Mouse (Mus musculus) spleen, adult 2 months (tissue): Measurements from ENCODE around the gene Pdgfc. TPM values are rescaled to one million over a fixed set of nuclear protein-coding genes. Genes with fewer than 3 reads are reported as not detected.

Experiments used
- DNase-seq, 2 experiments: peaks; one replicate each; pipeline versions ENCODE4 v3.0.0 to v3.0.0-alpha.2; 2012 to 2021; ENCODE audit warnings: low spot score in 2 of 2, low read depth in 1 of 2
- H3K27ac ChIP-seq: fragments of 200-500 bp; 2 replicates; pipeline ENCODE4 v1.5.1; 2012; ENCODE audit warnings: low read length, inconsistent platforms; ENCODE audit not compliant: insufficient read depth
- H3K27me3 ChIP-seq: fragments of 200-500 bp; 2 replicates; pipeline ENCODE4 v1.6.1; 2012; ENCODE audit warnings: mild to moderate bottlenecking, moderate library complexity, low read length, inconsistent platforms; ENCODE audit not compliant: control insufficient read depth, insufficient read depth
- H3K36me3 ChIP-seq: fragments of 200-500 bp; 2 replicates; pipeline ENCODE4 v1.6.1; 2012; ENCODE audit warnings: mild to moderate bottlenecking, low read length, inconsistent platforms; ENCODE audit not compliant: control insufficient read depth, insufficient read depth
- H3K4me1 ChIP-seq: fragments of 200-500 bp; 2 replicates; pipeline ENCODE4 v1.6.1; 2011; ENCODE audit warnings: inconsistent platforms; ENCODE audit not compliant: control insufficient read depth, insufficient read depth, insufficient read length
- H3K4me3 ChIP-seq: fragments of 200-500 bp; 2 replicates; pipeline ENCODE4 v1.5.1; 2011; ENCODE audit warnings: mild to moderate bottlenecking, inconsistent platforms; ENCODE audit not compliant: insufficient read depth, insufficient read length; ENCODE audit errors: extremely low read depth
- CTCF ChIP-seq: fragments of 200-500 bp; IDR thresholded peaks from 2 replicates; pipeline ENCODE4 v1.5.1; 2011; ENCODE audit warnings: mild to moderate bottlenecking, inconsistent platforms; ENCODE audit not compliant: insufficient read depth, insufficient read length, insufficient replicate concordance; ENCODE audit errors: extremely low read depth
- POLR2A ChIP-seq: fragments of 200-500 bp; IDR thresholded peaks from 2 replicates; pipeline ENCODE4 v1.6.1; 2011; ENCODE audit warnings: low read depth, low read length, inconsistent platforms
- WGBS: fragments of 180-500 bp; shearing (Covaris S2); methylation state at CpG from one replicate; pipeline ENCODE4 v1.1.7; 2018; 5-methylcytosine and 5-hydroxymethylcytosine counted together
- polyA plus RNA-seq: library from polyadenylated mRNA; depleted of rRNA; stranded (reverse); fragments of >200 nt; gene quantifications from 2 replicates; pipeline ENCODE4 v1.2.3, GENCODE M21; 2012

The Pdgfc gene
- polyA plus RNA-seq, 1 experiment, result 0.48 TPM

DNA sequence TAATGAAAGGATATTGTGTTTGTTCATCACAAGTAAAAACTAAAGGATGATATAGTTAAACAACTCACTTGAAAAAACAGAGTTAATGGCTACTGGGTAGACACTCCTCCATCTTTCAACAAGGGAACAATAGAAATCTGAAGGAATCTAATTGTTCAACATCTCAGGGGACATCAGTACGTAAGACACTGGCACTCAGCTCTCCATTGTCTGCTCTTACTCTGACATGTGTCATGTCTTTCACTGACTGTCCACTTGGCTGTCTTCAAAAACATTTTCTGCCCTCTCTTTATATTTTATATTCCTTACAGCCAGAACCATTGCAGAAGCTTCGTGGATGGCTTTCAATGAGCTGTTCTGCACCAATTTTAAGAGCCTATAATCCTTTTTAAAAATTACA is 172.0 kb downstream of the Pdgfc start:
- DNase-seq, result no peak
- Histone ChIP-seq H3K4me1 (no peaks in the 10 kb centered on the region), H3K27ac (no peak overlapping the region), H3K27me3 (no peaks in the 10 kb centered on the region), H3K36me3 (no peaks in the 10 kb centered on the region), H3K4me3 (no peak overlapping the region)
- TF ChIP-seq CTCF (no peak), POLR2A (no peak)
- WGBS, result 88% methylated on average over 2 of the region's 2 CpGs

DNA sequence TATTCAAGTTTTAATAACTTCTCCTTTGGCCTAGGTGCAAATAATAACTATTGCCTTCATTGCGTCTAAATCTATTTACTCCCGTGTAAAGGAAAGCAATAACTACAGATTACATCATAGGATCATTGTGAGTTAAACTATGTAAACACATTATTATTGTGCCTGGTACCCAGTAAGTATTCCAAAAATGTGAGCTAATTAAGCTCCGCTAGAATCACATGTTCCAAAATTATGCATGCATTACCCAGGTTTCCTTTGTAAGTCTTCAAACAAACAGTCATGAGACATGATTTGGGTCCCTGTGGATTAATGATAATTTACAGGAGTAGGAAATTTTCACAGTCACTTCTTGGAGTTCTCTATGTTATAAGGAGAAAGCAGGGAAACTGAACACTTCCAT is 174.9 kb downstream of the Pdgfc start:
- DNase-seq, result no peak

GRCm38 (mm10) chr3:81211666-81212065 is 175.4 kb downstream of the Pdgfc start:
- DNase-seq, result no peak
- 90% methylated on average over 3 of the region's 3 CpGs for WGBS
- H3K4me3 ChIP-seq, result no peak overlapping the region
- H3K36me3 ChIP-seq, result no peaks in the 10 kb centered on the region
- no peak overlapping the region for H3K27ac ChIP-seq
- H3K27me3 ChIP-seq, result no peaks in the 10 kb centered on the region
- TF ChIP-seq POLR2A (no peak), CTCF (no peak)
- no peaks in the 10 kb centered on the region for H3K4me1 ChIP-seq

More for the DNA sequence above, 174.9 kb downstream of the Pdgfc start:
- Histone ChIP-seq H3K4me1 (no peaks in the 10 kb centered on the region), H3K4me3 (no peak overlapping the region), H3K36me3 (no peaks in the 10 kb centered on the region), H3K27ac (no peak overlapping the region), H3K27me3 (no peaks in the 10 kb centered on the region)
- WGBS, result 91% methylated on average over 3 of the region's 3 CpGs
- TF ChIP-seq POLR2A (no peak), CTCF (no peak)

DNA sequence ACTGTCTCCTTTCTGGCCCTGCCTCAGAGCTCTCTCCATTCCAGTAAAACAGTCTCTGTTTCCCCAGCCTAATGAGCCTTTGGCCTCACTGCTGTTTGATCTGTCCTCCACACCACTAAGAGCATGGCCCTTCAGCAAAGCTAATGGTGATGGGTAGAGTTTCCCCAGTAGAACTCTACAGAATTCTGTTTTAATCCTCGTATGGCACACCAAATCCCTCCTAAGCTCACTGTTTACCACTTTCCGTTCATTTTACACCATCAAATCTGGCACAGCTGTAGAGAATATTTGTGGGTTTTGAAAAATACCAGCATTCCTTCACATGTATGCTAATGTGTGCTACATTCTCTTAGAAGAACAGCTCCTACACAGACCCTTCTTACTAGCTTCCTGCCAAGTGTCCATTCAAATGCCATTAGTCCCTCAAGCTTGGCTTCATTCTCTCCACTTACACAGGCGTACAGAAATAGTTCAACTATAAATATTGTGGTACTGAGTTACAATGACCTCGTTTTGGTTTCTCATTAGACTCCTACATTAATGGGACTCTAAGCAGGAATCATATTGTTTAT is 179.4 kb downstream of the Pdgfc start:
- WGBS, result 80% methylated on average over 4 of the region's 4 CpGs
- Histone ChIP-seq H3K4me3 (no peak overlapping the region), H3K27me3 (no peaks in the 10 kb centered on the region), H3K36me3 (no peaks in the 10 kb centered on the region), H3K27ac (no peak overlapping the region), H3K4me1 (no peaks in the 10 kb centered on the region)
- DNase-seq, result no peak
- TF ChIP-seq POLR2A (no peak), CTCF (no peak)

DNA sequence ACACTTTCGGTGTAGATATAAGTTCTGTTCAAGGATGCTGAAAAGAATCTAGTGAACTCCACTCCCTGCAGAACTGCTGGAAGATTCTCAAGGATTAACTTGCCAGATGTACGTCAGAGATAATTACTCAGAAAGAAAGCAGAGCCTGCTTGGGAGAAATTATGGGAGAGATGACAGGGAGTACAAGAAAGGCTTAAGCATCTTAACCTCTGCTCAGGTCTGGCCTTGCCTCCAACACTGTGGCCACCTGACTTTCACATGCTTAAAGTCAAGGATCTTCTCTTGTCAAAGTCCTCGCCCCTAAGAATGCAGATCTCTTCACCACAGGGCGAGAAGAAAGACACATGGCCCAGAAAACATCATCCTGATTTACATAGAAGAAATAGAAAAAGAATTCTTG is 185.5 kb downstream of the Pdgfc start:
- 82% methylated on average over 4 of the region's 4 CpGs for WGBS
- Histone ChIP-seq H3K36me3 (no peaks in the 10 kb centered on the region), H3K4me3 (no peak overlapping the region), H3K27ac (no peak overlapping the region), H3K4me1 (no peaks in the 10 kb centered on the region), H3K27me3 (no peaks in the 10 kb centered on the region)
- no peak for DNase-seq
- TF ChIP-seq POLR2A (no peak), CTCF (no peak)

GRCm38 (mm10) chr3:81228344-81228743 is 192.1 kb downstream of the Pdgfc start:
- 85% methylated on average over 4 of the region's 4 CpGs for WGBS
- Histone ChIP-seq H3K4me1 (no peaks in the 10 kb centered on the region), H3K4me3 (no peak overlapping the region), H3K27me3 (no peaks in the 10 kb centered on the region), H3K36me3 (no peaks in the 10 kb centered on the region), H3K27ac (no peak overlapping the region)
- DNase-seq, result no peak
- TF ChIP-seq POLR2A, result no peak
- TF ChIP-seq CTCF, result no peak

- H3K4me1 ChIP-seq, result no peaks in the 10 kb centered on the region
- WGBS, result 76% methylated on average over 7 of the region's 7 CpGs
- no peak overlapping the region for H3K27ac ChIP-seq
- TF ChIP-seq CTCF, result no peak
- TF ChIP-seq POLR2A, result no peak
- no peak overlapping the region for H3K4me3 ChIP-seq
- no peaks in the 10 kb centered on the region for H3K27me3 ChIP-seq
- no peak for DNase-seq
- no peaks in the 10 kb centered on the region for H3K36me3 ChIP-seq
These were observed 206.7 kb downstream of the Pdgfc start for GRCm38 (mm10) chr3:81242697-81243590.
